Mouse (Mus musculus): Measurements from ENCODE around the gene Rora. TPM values are rescaled to one million over a fixed set of nuclear protein-coding genes. Genes with fewer than 3 reads are reported as not detected.
A peak's percentile ranks its signal among the peaks of the same experiment; 100 is the strongest.

The Rora gene
- polyA plus RNA-seq, 1 experiment, result 11.7 TPM

- peak; percentile 41 for DNase-seq (ENCODE audit: low read depth)
- no peak for TF ChIP-seq POLR2A (IDR thresholded peaks at IDR 0.05; ENCODE audit: borderline replicate concordance, extremely low read depth, insufficient read depth, insufficient read length, poor library complexity, severe bottlenecking)
- no peak for TF ChIP-seq CTCF (IDR thresholded peaks at IDR 0.05; ENCODE audit: borderline replicate concordance, extremely low read depth, insufficient read depth, insufficient read length)
Measured at GRCm38 (mm10) chr9:68719286-68719685, 65.7 kb downstream of the Rora start.

DNA sequence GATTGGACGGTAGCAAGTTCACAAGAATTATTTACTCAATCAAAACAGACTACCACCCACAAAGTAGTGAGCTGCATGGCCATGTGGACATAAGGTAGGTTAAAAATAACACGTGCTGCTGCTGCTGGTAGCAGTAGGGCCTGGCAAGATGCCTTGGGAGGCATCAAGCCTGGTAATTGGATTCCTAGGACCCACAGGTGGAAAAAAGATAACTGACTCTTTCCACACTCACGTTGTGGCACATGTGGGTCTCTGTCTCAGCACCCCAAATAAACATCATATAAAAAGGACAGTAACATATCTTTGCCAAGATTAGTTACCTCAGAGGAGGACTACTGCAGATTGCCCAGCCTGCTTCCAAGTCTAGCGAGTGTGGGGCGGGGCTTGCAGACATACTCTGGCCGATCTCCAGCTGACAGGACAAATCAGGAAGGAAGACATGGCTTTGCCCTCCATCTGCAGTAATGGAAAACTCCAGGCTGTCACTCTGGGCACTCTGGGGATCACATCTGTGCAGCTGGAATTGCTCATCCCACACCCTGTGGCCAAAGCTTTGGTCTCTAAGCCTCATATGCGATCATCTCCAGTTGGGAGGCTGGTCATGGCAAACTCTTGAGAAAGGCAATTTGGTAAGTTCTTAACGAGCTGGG lies 71.2 kb downstream of the Rora start:
- no peak for DNase-seq (ENCODE audit: low read depth)
- TF ChIP-seq POLR2A (IDR thresholded peaks at IDR 0.05; ENCODE audit: borderline replicate concordance, extremely low read depth, insufficient read depth, insufficient read length, poor library complexity, severe bottlenecking) (no peak), CTCF (IDR thresholded peaks at IDR 0.05; ENCODE audit: borderline replicate concordance, extremely low read depth, insufficient read depth, insufficient read length) (no peak)

DNA sequence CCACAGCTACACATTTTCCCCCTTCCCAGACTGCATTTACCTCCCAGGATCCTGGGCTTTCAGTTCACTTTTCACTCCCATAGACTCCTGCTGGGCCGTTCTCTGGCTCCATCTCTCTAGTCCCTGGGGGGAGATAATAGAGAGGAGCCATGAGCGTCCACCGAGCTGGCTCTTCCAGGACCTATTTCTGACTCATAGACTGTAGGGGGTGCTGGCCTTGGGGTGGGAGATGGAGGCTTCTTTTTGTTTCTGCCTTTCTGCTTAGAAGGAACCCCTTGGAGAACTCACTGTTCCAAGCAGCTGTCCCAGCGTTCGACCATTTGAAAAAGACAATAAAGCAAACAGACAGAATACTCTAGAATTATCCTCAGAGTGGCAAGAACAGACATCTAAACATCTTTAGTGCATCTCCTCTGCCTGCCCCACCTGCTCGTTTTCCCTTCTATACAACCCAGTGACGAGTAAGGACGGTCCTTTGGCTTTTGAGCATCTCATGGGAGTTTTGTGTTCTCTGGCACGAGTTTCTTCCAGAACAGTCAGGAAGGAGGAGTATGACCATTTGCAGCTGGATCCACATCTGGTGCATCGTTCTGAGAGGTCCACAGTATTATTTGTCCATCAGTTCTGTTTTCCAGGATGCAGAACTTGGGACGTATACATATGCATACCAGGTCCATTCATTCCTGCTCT lies 73.7 kb downstream of the Rora start:
- no peak for TF ChIP-seq POLR2A (IDR thresholded peaks at IDR 0.05; ENCODE audit: borderline replicate concordance, extremely low read depth, insufficient read depth, insufficient read length, poor library complexity, severe bottlenecking)
- TF ChIP-seq CTCF (IDR thresholded peaks at IDR 0.05; ENCODE audit: borderline replicate concordance, extremely low read depth, insufficient read depth, insufficient read length), result no peak
- DNase-seq (ENCODE audit: low read depth), result no peak

GRCm38 (mm10) chr9:68731438-68731837 lies 77.9 kb downstream of the Rora start:
- TF ChIP-seq POLR2A (IDR thresholded peaks at IDR 0.05; ENCODE audit: borderline replicate concordance, extremely low read depth, insufficient read depth, insufficient read length, poor library complexity, severe bottlenecking) (no peak), CTCF (IDR thresholded peaks at IDR 0.05; ENCODE audit: borderline replicate concordance, extremely low read depth, insufficient read depth, insufficient read length) (peak; percentile 19; the same call in 1 of the 2 replicates)
- no peak for DNase-seq (ENCODE audit: low read depth)

DNA sequence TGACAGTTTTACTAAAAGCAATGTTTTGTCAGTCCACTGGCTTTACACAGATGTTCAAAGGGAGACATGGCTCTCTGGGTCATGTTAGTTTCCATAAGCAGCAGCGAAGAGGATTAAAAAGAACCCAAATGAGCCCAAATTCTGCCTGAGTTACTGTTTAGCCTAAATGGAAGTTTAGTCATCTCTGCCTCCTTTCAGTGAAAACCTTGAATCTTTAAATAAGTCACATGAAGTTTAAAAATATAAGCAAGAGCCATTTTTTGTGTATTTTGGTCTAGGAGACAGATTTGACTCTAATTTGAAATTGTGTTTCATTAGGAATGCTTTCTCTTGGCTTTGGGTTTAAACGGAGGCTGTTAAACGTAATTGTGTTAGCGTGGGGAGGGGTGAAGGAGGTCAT lies 79.3 kb downstream of the Rora start:
- no peak for DNase-seq (ENCODE audit: low read depth)
- TF ChIP-seq POLR2A (IDR thresholded peaks at IDR 0.05; ENCODE audit: borderline replicate concordance, extremely low read depth, insufficient read depth, insufficient read length, poor library complexity, severe bottlenecking) (no peak), CTCF (IDR thresholded peaks at IDR 0.05; ENCODE audit: borderline replicate concordance, extremely low read depth, insufficient read depth, insufficient read length) (no peak)

GRCm38 (mm10) chr9:68735886-68736285 lies 82.3 kb downstream of the Rora start:
- DNase-seq (ENCODE audit: low read depth), result no peak
- no peak for TF ChIP-seq CTCF (IDR thresholded peaks at IDR 0.05; ENCODE audit: borderline replicate concordance, extremely low read depth, insufficient read depth, insufficient read length)
- TF ChIP-seq POLR2A (IDR thresholded peaks at IDR 0.05; ENCODE audit: borderline replicate concordance, extremely low read depth, insufficient read depth, insufficient read length, poor library complexity, severe bottlenecking), result no peak

DNA sequence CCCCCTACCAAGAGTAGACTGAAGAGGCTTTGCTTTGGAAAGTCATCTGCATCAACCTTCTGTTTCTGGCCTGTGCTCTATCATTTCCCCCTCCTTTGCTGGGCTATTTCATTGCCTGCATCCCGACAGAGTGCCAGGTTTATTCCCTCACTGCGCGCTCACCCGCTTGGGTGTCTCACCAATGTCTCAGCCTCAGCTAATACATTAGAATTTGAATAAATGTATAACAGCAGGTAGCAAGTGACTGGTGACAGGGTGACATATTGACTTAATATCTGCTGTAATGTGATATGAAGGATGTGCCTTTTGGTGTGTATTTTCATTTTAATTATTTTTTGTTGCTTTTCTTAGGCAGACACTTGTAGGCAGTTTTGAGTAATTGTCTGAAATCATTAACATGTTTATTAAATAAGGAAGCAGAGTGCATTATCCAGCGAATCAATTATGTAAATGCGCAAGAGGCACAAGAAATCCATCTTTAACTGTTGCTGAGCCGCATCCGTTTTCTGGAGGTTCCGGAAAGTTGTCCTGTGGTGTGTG lies 83.7 kb downstream of the Rora start:
- peak; percentile 23 for DNase-seq (ENCODE audit: low read depth)
- no peak for TF ChIP-seq POLR2A (IDR thresholded peaks at IDR 0.05; ENCODE audit: borderline replicate concordance, extremely low read depth, insufficient read depth, insufficient read length, poor library complexity, severe bottlenecking)
- no peak for TF ChIP-seq CTCF (IDR thresholded peaks at IDR 0.05; ENCODE audit: borderline replicate concordance, extremely low read depth, insufficient read depth, insufficient read length)

DNA sequence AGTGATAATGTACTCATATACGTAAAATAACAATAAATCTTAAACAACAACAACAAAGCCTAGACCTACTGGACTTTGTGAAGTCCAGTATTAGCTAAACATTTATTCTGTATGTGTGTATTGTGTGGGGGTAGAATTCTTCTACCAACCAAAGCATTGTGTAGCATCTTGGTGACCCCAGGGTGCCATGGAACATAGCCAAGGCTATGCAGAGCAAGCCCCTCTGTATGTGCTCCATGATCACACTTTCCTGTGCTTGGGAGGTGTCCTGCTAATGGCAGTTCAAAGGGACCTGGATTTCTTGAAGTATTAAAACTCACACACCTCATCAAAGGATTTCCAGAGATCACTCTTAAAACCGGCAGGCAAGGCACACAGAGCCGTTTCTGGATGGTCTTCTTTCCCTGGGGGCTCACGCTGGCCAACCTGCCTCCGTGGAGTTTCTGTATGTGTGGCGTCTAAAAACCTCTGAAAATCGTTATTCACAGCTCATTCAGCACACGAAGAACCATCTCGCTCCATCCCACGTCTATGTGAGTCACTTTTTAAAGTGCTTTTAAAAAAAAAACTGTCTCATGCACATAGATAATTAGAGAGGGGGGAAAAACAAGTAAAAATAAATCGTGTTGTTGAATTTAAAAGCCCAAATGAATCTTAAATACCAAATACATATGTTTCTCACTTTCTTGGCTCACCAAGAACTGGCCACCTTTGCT lies 92.5 kb downstream of the Rora start:
- DNase-seq (ENCODE audit: low read depth), result no peak
- TF ChIP-seq POLR2A (IDR thresholded peaks at IDR 0.05; ENCODE audit: borderline replicate concordance, extremely low read depth, insufficient read depth, insufficient read length, poor library complexity, severe bottlenecking) (no peak), CTCF (IDR thresholded peaks at IDR 0.05; ENCODE audit: borderline replicate concordance, extremely low read depth, insufficient read depth, insufficient read length) (no peak)

DNA sequence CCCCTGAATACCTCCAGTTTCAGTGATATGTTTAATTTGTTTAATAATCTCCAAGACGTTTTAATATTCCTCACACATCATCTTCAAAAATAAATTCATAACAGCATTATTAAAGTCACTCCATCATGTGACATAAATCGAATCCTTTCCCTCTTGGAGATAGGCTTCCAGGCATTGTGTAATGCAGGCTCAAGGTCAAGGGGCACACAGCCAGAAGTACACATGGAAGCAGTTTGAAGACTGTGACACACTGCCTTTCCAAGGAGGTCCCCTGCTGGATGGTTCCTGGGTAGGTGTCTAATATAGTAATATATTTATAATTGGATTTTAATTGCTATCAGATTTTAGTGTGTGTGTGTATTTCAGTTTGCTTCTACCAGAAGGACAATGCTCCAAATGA lies 103.4 kb downstream of the Rora start:
- TF ChIP-seq CTCF (IDR thresholded peaks at IDR 0.05; ENCODE audit: borderline replicate concordance, extremely low read depth, insufficient read depth, insufficient read length), result no peak
- TF ChIP-seq POLR2A (IDR thresholded peaks at IDR 0.05; ENCODE audit: borderline replicate concordance, extremely low read depth, insufficient read depth, insufficient read length, poor library complexity, severe bottlenecking), result no peak
- peak; percentile 24 for DNase-seq (ENCODE audit: low read depth)

DNA sequence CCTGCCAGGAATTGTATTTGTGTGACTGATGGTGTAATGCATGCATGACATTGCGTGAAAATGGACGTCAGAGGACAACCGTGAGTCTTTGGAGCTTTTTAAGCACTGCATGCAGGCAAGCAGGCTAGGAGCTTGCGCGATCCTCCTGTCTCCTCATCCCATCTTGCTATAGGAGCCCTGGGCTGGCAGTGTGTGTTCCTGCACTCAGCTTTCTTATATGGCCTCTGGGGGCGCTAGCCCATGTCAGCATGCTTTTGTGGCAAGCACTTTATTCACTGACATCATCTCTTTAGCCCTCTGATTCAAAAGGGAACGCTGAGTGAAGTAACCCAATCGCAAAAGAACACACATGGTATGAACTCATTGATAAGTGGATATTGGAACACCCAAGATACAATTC lies 105.7 kb downstream of the Rora start:
- no peak for TF ChIP-seq POLR2A (IDR thresholded peaks at IDR 0.05; ENCODE audit: borderline replicate concordance, extremely low read depth, insufficient read depth, insufficient read length, poor library complexity, severe bottlenecking)
- TF ChIP-seq CTCF (IDR thresholded peaks at IDR 0.05; ENCODE audit: borderline replicate concordance, extremely low read depth, insufficient read depth, insufficient read length), result peak; percentile 53; the same call in 1 of the 2 replicates
- DNase-seq (ENCODE audit: low read depth), result peak; percentile 28

GRCm38 (mm10) chr9:68760329-68760728 lies 106.7 kb downstream of the Rora start:
- TF ChIP-seq POLR2A (IDR thresholded peaks at IDR 0.05; ENCODE audit: borderline replicate concordance, extremely low read depth, insufficient read depth, insufficient read length, poor library complexity, severe bottlenecking), result no peak
- no peak for TF ChIP-seq CTCF (IDR thresholded peaks at IDR 0.05; ENCODE audit: borderline replicate concordance, extremely low read depth, insufficient read depth, insufficient read length)
- no peak for DNase-seq (ENCODE audit: low read depth)

All from brain, embryonic 14.5 days (tissue).